Mouse (Mus musculus) liver, adult 2 months (tissue): ENCODE results near the gene Camkk1.
A peak's percentile ranks its signal among the peaks of the same experiment; 100 is the strongest.

Source experiments
- CTCF ChIP-seq: fragments of 200-500 bp; IDR thresholded peaks from 2 replicates; pipeline ENCODE4 v1.5.1; 2011; ENCODE audit warnings: low read depth, low read length, control low read depth
- POLR2A ChIP-seq: fragments of 200-500 bp; IDR thresholded peaks from 2 replicates; pipeline ENCODE4 v1.6.1; 2011; ENCODE audit warnings: low read length, control low read depth; ENCODE audit not compliant: insufficient read depth; ENCODE audit errors: extremely low read depth

- TF ChIP-seq CTCF, result peak; percentile 87
- no peak for TF ChIP-seq POLR2A
Measured at GRCm38 (mm10) chr11:73007698-73008481, 10.9 kb upstream of the Camkk1 start.
